Mouse (Mus musculus): ENCODE results near the gene Taf4. TPM values are rescaled to one million over a fixed set of nuclear protein-coding genes. Genes with fewer than 3 reads are reported as not detected.

Gene Taf4
- polyA plus RNA-seq, 1 experiment from 2014 or later: 5.0 TPM

- Histone ChIP-seq H3K9ac (replicated peaks) (no peak overlapping the region), H3K4me1 (replicated peaks) (no peaks in the 10 kb centered on the region), H3K9me3 (no peaks in the 10 kb centered on the region), H3K4me2 (no peak overlapping the region), H3K27me3 (no peaks in the 10 kb centered on the region), H3K36me3 (no peaks in the 10 kb centered on the region), H3K4me3 (replicated peaks) (no peak overlapping the region), H3K27ac (no peak overlapping the region)
- 76% methylated on average over 2 of the region's 2 CpGs for WGBS
- ATAC-seq (ENCODE audit: insufficient number of reproducible peaks, insufficient read depth, low FRiP score, low TSS enrichment, low read depth): no peak
These were observed 79.5 kb downstream of the Taf4 start for GRCm38 (mm10) chr2:179896949-179897348.

DNA sequence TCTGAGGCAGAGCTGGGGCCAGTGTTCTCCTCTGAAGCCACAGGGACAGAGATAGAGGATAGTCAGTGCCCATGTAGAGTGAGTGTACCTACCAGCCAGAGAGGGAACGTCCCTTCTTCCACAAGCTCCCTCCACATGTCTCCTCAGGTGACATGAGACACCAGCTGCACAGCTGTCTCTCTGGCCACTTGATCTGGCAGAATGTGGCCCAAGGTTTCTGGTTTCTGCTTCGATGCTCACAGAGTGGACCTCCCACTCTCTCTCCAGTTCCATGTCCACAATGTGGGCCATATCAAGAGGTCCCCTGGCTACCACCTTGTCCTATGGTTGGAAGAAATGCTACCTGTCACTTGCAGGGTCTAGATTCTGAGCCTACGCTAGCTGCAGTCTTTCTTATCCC lies 85.4 kb downstream of the Taf4 start:
- Histone ChIP-seq H3K27ac (no peak overlapping the region), H3K4me3 (replicated peaks) (no peak overlapping the region), H3K36me3 (no peaks in the 10 kb centered on the region), H3K9me3 (no peaks in the 10 kb centered on the region), H3K9ac (replicated peaks) (no peak overlapping the region), H3K27me3 (no peaks in the 10 kb centered on the region), H3K4me1 (replicated peaks) (no peaks in the 10 kb centered on the region), H3K4me2 (no peak overlapping the region)
- no peak for ATAC-seq (ENCODE audit: insufficient number of reproducible peaks, insufficient read depth, low FRiP score, low TSS enrichment, low read depth)
- 63% methylated on average over 3 of the region's 3 CpGs for WGBS

DNA sequence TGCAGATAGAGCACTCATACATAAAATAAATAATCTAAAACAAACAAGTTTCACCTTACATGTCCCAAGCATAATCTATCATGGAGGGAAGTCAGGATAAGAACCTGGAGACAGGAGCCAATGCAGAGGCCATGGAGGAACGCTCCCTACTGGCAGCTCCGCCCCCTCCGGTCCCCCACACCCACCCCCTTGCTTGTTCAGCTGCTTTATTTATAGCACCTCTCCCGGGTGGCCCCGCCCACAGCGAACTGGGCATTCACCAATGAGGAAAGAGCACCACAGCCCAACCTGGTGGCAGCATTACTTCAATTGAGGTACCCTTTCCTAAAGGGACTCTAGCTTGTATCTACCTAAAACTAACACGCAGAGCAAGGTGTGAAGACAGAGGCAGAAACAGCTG lies 91.9 kb downstream of the Taf4 start:
- Histone ChIP-seq H3K9me3 (no peaks in the 10 kb centered on the region), H3K4me2 (no peak overlapping the region), H3K27ac (no peak overlapping the region), H3K27me3 (no peaks in the 10 kb centered on the region), H3K36me3 (no peaks in the 10 kb centered on the region), H3K4me1 (replicated peaks) (no peaks in the 10 kb centered on the region), H3K4me3 (replicated peaks) (no peak overlapping the region), H3K9ac (replicated peaks) (no peak overlapping the region)
- ATAC-seq (ENCODE audit: insufficient number of reproducible peaks, insufficient read depth, low FRiP score, low TSS enrichment, low read depth): no peak
- 26% methylated on average over 7 of the region's 7 CpGs for WGBS

DNA sequence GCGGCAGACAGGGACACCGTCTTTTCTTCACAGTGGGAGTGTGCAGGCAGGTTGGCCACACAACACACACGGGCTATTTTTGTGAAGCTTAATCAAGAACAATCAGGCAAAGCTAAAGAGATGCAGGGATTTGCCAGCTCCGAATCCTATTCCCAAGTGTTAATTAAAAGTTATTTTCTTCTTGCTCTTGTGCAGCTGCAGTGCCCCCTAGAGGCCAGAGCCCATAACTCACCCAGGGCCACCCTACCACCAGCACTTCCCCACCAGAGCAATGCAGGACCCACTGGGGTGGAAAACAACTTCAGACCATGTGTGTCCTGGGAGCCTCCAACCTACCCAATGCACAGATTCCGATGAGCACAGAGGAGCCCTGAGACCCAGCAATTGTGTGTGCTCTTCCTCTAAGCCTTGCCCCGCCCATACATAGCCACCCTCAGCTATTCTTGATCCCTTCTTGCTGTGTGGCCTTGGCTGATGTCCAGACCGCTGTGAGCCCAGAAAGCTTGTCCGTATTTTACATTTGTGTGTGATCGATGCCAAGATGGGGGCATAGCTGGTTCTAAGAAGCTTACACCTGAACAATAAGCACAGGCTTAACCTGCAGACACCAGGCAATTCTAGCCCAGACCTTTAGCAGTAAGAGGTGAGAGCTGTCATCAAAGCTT lies 98.8 kb downstream of the Taf4 start:
- no peak overlapping the region for H3K9ac ChIP-seq (replicated peaks)
- 77% methylated on average over 9 of the region's 9 CpGs for WGBS

GRCm38 (mm10) chr2:179875147-179875546 lies 101.3 kb downstream of the Taf4 start:
- Histone ChIP-seq H3K9ac (replicated peaks) (no peak overlapping the region), H3K4me3 (replicated peaks) (no peak overlapping the region), H3K4me1 (replicated peaks) (no peaks in the 10 kb centered on the region), H3K27ac (no peak overlapping the region), H3K9me3 (no peaks in the 10 kb centered on the region), H3K4me2 (no peak overlapping the region), H3K27me3 (peaks cover 12% of the 10 kb centered on the region), H3K36me3 (no peaks in the 10 kb centered on the region)
- peak; percentile 35; the same call in 1 of the 2 replicates for ATAC-seq (ENCODE audit: insufficient number of reproducible peaks, insufficient read depth, low FRiP score, low TSS enrichment, low read depth)
- 7% methylated on average over 3 of the region's 3 CpGs for WGBS

More for the DNA sequence above, 98.8 kb downstream of the Taf4 start:
- Histone ChIP-seq H3K27ac (no peak overlapping the region), H3K4me3 (replicated peaks) (no peak overlapping the region), H3K4me1 (replicated peaks) (no peaks in the 10 kb centered on the region), H3K27me3 (peaks cover 3% of the 10 kb centered on the region; the same call in 1 of the 2 replicates), H3K36me3 (no peaks in the 10 kb centered on the region), H3K4me2 (no peak overlapping the region), H3K9me3 (no peaks in the 10 kb centered on the region)
- ATAC-seq (ENCODE audit: insufficient number of reproducible peaks, insufficient read depth, low FRiP score, low TSS enrichment, low read depth): no peak

DNA sequence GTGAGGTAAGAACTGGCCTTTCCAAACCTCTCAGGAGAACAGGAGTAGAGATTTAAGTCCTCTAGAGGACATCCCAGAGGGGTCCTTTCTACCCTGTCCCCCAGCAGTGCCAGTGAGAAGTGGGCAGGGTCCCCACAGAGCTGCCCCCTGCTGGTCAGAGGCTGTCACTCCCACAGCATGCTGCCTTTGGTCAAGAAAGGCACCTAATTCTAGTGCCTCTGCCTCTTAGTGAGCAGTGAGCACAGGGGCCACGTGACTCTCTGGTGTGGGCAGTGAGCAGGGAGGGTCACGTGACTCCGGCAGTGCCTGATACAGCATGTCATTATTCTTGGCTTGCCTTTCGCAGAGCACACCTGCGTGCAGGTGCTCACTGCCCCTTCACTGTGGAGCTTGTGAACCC lies 103.1 kb downstream of the Taf4 start:
- H3K27ac ChIP-seq: no peak overlapping the region
- H3K27me3 ChIP-seq: peaks cover 19% of the 10 kb centered on the region
- no peak overlapping the region for H3K9ac ChIP-seq (replicated peaks)
- no peak overlapping the region for H3K4me2 ChIP-seq
- peaks cover 7% of the 10 kb centered on the region for H3K4me1 ChIP-seq (replicated peaks)
- H3K36me3 ChIP-seq: no peaks in the 10 kb centered on the region
- no peak for ATAC-seq (ENCODE audit: insufficient number of reproducible peaks, insufficient read depth, low FRiP score, low TSS enrichment, low read depth)
- no peak overlapping the region for H3K4me3 ChIP-seq (replicated peaks)
- WGBS: 49% methylated on average over 5 of the region's 5 CpGs
- H3K9me3 ChIP-seq: no peaks in the 10 kb centered on the region

DNA sequence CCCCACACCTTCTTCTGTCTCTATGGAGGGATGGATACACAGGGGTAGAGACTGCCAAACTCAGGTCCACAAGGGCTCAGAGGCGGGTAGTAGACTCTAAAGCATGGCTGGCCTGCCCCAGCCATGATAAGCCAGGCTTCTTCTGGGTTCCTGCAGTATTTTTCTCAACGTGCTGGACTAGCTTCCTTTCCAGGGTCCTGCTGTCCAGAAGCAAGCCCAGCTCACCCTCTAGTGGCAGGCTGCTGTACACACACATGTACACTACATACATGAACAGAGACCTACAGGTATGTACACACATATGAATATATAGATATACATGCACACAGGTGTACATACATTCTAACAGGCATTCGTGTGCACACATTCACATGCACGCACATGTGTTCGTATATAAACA lies 103.7 kb downstream of the Taf4 start:
- Histone ChIP-seq H3K9me3 (no peaks in the 10 kb centered on the region), H3K36me3 (no peaks in the 10 kb centered on the region), H3K4me1 (replicated peaks) (peaks cover 7% of the 10 kb centered on the region), H3K27me3 (peaks cover 19% of the 10 kb centered on the region), H3K4me3 (replicated peaks) (no peak overlapping the region), H3K9ac (replicated peaks) (no peak overlapping the region), H3K4me2 (no peak overlapping the region), H3K27ac (no peak overlapping the region)
- 70% methylated on average over 5 of the region's 5 CpGs for WGBS
- ATAC-seq (ENCODE audit: insufficient number of reproducible peaks, insufficient read depth, low FRiP score, low TSS enrichment, low read depth): no peak

DNA sequence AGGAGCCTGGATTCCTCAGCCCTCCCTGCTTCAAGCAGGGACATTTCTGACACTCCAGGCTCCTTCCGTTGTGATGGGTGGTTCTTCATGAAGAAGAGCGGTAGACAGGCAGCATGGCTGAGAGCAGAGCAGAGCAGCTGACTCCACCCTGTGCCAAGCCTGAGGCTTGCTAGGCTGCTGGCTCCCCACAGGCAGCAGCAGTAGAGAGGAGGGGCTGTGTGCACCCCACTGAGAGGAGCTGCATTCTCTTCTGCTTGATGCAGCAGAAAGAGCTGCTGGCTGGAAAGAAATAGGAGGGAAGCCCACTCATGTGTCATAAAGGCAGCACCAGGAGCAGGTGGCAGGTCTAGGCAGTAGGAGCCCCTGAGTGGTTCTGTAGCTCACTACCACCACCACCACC lies 106.6 kb downstream of the Taf4 start:
- no peak overlapping the region for H3K4me3 ChIP-seq (replicated peaks)
- peaks cover 23% of the 10 kb centered on the region for H3K27me3 ChIP-seq
- no peak overlapping the region for H3K27ac ChIP-seq
- no peaks in the 10 kb centered on the region for H3K9me3 ChIP-seq
- H3K4me1 ChIP-seq (replicated peaks): peaks cover 7% of the 10 kb centered on the region
- no peak overlapping the region for H3K9ac ChIP-seq (replicated peaks)
- no peak overlapping the region for H3K4me2 ChIP-seq
- no peaks in the 10 kb centered on the region for H3K36me3 ChIP-seq
- ATAC-seq (ENCODE audit: insufficient number of reproducible peaks, insufficient read depth, low FRiP score, low TSS enrichment, low read depth): no peak
- WGBS: 35% methylated on average over 2 of the region's 2 CpGs

- H3K27ac ChIP-seq: no peak overlapping the region
- H3K4me3 ChIP-seq (replicated peaks): no peak overlapping the region
- H3K9me3 ChIP-seq: no peaks in the 10 kb centered on the region
- H3K4me2 ChIP-seq: no peak overlapping the region
- no peak overlapping the region for H3K9ac ChIP-seq (replicated peaks)
- peaks cover 20% of the 10 kb centered on the region; the same call in 1 of the 2 replicates for H3K27me3 ChIP-seq
- WGBS: 80% methylated on average over 3 of the region's 3 CpGs
- peaks cover 27% of the 10 kb centered on the region for H3K4me1 ChIP-seq (replicated peaks)
- H3K36me3 ChIP-seq: no peaks in the 10 kb centered on the region
- ATAC-seq (ENCODE audit: insufficient number of reproducible peaks, insufficient read depth, low FRiP score, low TSS enrichment, low read depth): no peak
These were observed 108.8 kb downstream of the Taf4 start for GRCm38 (mm10) chr2:179867669-179868068.

GRCm38 (mm10) chr2:179865097-179865496 lies 111.3 kb downstream of the Taf4 start:
- WGBS: 70% methylated on average over 5 of the region's 5 CpGs
- no peaks in the 10 kb centered on the region for H3K9me3 ChIP-seq
- H3K9ac ChIP-seq (replicated peaks): no peak overlapping the region
- ATAC-seq (ENCODE audit: insufficient number of reproducible peaks, insufficient read depth, low FRiP score, low TSS enrichment, low read depth): no peak
- H3K27ac ChIP-seq: no peak overlapping the region
- H3K4me2 ChIP-seq: no peak overlapping the region
- H3K36me3 ChIP-seq: no peaks in the 10 kb centered on the region
- peaks cover 28% of the 10 kb centered on the region for H3K4me1 ChIP-seq (replicated peaks)
- H3K4me3 ChIP-seq (replicated peaks): no peak overlapping the region
- H3K27me3 ChIP-seq: 0 out of 2 replicates have a peak, but pooled peaks cover 13% of the 10 kb centered on the region

GRCm38 (mm10) chr2:179863266-179863665 lies 113.2 kb downstream of the Taf4 start:
- WGBS: 73% methylated on average over 3 of the region's 3 CpGs
- no peaks in the 10 kb centered on the region for H3K9me3 ChIP-seq
- H3K4me2 ChIP-seq: no peak overlapping the region
- H3K27ac ChIP-seq: no peak overlapping the region
- 0 out of 2 replicates have a peak, but pooled peaks cover 7% of the 10 kb centered on the region for H3K27me3 ChIP-seq
- H3K36me3 ChIP-seq: no peaks in the 10 kb centered on the region
- no peak for ATAC-seq (ENCODE audit: insufficient number of reproducible peaks, insufficient read depth, low FRiP score, low TSS enrichment, low read depth)
- H3K9ac ChIP-seq (replicated peaks): no peak overlapping the region
- H3K4me1 ChIP-seq (replicated peaks): peaks cover 21% of the 10 kb centered on the region
- H3K4me3 ChIP-seq (replicated peaks): no peak overlapping the region

DNA sequence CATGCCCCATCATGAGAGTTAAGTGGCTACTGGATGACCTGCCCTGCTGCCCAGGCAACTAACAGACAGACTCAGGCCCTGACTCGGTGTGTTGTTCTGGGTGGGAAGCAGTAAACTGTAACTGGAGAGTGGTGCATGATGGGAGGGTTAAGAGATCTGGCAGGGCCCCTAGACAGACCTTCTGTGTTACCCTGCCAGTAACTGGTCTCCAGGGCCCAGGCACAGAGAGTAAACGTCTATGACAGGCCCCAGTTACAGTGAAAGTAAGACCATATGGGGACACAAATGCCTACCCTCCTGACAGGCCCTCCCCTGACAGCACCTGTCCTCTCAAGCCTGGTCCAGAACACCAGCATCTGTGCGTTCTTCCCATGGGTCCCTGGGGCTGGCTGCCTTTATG lies 113.8 kb downstream of the Taf4 start:
- ATAC-seq (ENCODE audit: insufficient number of reproducible peaks, insufficient read depth, low FRiP score, low TSS enrichment, low read depth): no peak; the same call in 1 of the 2 replicates
- no peaks in the 10 kb centered on the region for H3K36me3 ChIP-seq
- peaks cover 21% of the 10 kb centered on the region for H3K4me1 ChIP-seq (replicated peaks)
- no peaks in the 10 kb centered on the region for H3K9me3 ChIP-seq
- 0 out of 2 replicates have a peak, but pooled peaks cover 7% of the 10 kb centered on the region for H3K27me3 ChIP-seq
- H3K4me2 ChIP-seq: no peak overlapping the region
- 36% methylated on average over 3 of the region's 3 CpGs for WGBS
- no peak overlapping the region for H3K9ac ChIP-seq (replicated peaks)
- H3K27ac ChIP-seq: 0 out of 2 replicates have a peak overlapping the region, but pooled peaks have one; percentile 41
- H3K4me3 ChIP-seq (replicated peaks): no peak overlapping the region
